Mouse (Mus musculus): ENCODE results near the gene Zyx.

DNA sequence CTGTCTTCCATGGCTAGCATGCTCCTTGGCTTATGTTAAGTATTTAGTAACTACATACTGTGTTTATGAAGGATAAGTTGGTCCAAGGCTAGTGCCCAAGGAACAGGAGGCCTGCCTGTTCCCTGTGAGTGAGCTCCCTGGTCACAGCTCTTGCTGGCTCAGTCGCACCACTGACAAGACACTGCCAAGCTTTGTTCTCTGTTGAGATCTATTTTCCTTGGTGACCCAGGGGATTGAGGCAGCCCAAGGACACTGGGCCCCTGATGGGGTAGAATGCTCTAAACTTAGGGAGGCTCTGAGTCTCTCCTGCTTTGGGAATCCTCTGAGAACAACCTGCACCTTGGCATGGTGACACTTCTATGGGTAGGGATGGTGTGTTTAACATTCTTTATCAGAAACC lies 12.6 kb downstream of the Zyx start:
- TF ChIP-seq EP300 (optimal IDR thresholded peaks at IDR 0.05) (no peak), CTCF (IDR thresholded peaks at IDR 0.05; ENCODE audit: low read depth) (no peak)
